Mouse (Mus musculus) lung, embryonic 14.5 days (tissue): ENCODE results near the gene Snd1. TPM values are rescaled to one million over a fixed set of nuclear protein-coding genes. Genes with fewer than 3 reads are reported as not detected.

Experiments
- ATAC-seq: fragments of 200-750 bp; cut with Nextera tagmentation; 2 replicates; pipeline ENCODE4 v1.8.0; 2017; ENCODE audit warnings: mild to moderate bottlenecking, moderate TSS enrichment, moderate library complexity; ENCODE audit not compliant: insufficient read depth
- DNase-seq: peaks from one replicate; pipeline ENCODE4 v3.0.0-alpha.2; 2015
- H3K27ac ChIP-seq: fragments of 300-500 bp; sonication (generic); 2 replicates; pipeline ENCODE4 v1.5.1; 2014; ENCODE audit warnings: low read depth, mild to moderate bottlenecking, moderate library complexity
- H3K27me3 ChIP-seq: fragments of 300-500 bp; sonication (generic); 2 replicates; pipeline ENCODE4 v1.6.1; 2014; ENCODE audit warnings: low read length, control low read depth; ENCODE audit not compliant: insufficient read depth
- H3K36me3 ChIP-seq: fragments of 300-500 bp; sonication (generic); 2 replicates; pipeline ENCODE4 v1.6.1; 2014; ENCODE audit warnings: control low read depth; ENCODE audit not compliant: insufficient read depth
- H3K4me1 ChIP-seq: fragments of 300-500 bp; sonication (generic); 2 replicates; pipeline ENCODE4 v1.6.1; 2014; ENCODE audit warnings: antibody characterized with exemption, control low read depth; ENCODE audit not compliant: insufficient read depth
- H3K4me2 ChIP-seq: fragments of 300-500 bp; sonication (generic); 2 replicates; pipeline ENCODE4 v1.6.1; 2014; ENCODE audit warnings: mild to moderate bottlenecking
- H3K4me3 ChIP-seq: fragments of 300-500 bp; sonication (generic); 2 replicates; pipeline ENCODE4 v1.5.1; 2014; ENCODE audit warnings: low read depth, low read length
- H3K9ac ChIP-seq: fragments of 300-500 bp; sonication (generic); 2 replicates; pipeline ENCODE4 v1.6.1; 2014
- H3K9me3 ChIP-seq: fragments of 300-500 bp; sonication (generic); 2 replicates; pipeline ENCODE4 v1.6.1; 2016; ENCODE audit warnings: low read depth, low read length, control low read depth
- CTCF ChIP-seq: IDR thresholded peaks from 2 replicates; pipeline ENCODE4 v1.5.1; 2016; ENCODE audit warnings: antibody characterized with exemption, low read depth
- WGBS: fragments of 180-500 bp; shearing (Covaris S2); extraction: QIAGEN DNeasy Blood & Tissue Kit; methylation state at CpG from one replicate; pipeline ENCODE4 v1.1.7; 2014; 5-methylcytosine and 5-hydroxymethylcytosine counted together
- polyA plus RNA-seq: library from polyadenylated mRNA; unstranded; fragments of >200 nt; fragmentation: Nextera tagmentation; extraction: Ambion mirVana; gene quantifications from 2 replicates; pipeline ENCODE4 v1.2.1, GENCODE M21; 2014

Gene Snd1
- polyA plus RNA-seq, 1 experiment from 2014 or later: 145 TPM

DNA sequence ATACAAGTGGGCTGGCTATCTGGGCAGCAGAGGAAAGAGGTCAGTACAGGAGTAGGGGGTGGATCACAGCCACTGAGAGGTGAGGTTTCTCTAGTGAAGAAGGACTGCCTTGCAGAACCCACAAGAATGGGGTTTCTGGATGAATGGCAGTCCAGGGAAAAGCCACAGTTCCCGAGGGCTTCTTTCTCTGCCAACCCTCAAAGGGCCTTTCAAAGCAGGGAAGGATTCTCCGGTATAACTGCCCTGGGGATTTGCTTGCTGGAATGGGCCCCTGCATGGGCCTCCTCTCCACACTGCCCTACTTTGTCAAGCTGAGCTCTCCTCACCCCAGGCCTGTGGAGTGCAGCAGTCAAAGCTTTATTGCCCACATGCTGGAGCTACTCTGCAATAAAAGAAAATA, 378.7 kb downstream of the Snd1 start:
- DNase-seq: no peak
- Histone ChIP-seq H3K9ac (no peak overlapping the region), H3K27me3 (no peaks in the 10 kb centered on the region), H3K4me3 (no peak overlapping the region), H3K4me2 (no peak overlapping the region), H3K9me3 (no peaks in the 10 kb centered on the region), H3K27ac (no peak overlapping the region), H3K4me1 (0 out of 2 replicates have a peak, but pooled peaks cover 5% of the 10 kb centered on the region), H3K36me3 (peaks cover 4% of the 10 kb centered on the region; the same call in 1 of the 2 replicates)
- ATAC-seq: no peak
- no peak for TF ChIP-seq CTCF
- WGBS: 39% methylated on average over 2 of the region's 2 CpGs

DNA sequence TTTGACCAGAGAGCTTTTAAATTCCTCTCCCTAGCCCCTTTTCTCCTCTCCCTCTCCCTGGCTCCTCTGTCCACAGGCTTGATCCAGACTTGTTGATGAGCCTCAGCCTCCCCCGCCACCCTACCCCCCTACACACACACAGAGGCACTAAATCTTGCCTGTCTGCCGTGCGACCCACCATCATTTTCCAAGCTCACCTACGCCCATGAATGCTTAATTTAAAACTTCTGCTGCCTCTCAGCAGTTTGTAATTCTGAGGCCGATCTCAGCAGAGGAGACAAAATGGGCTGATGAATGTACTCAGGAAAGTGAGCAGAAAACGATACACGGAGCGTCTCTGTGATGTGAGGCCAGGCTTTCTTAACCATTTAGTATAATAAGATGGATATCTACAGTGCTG, 379.7 kb downstream of the Snd1 start:
- Histone ChIP-seq H3K9me3 (no peaks in the 10 kb centered on the region), H3K36me3 (peaks cover 4% of the 10 kb centered on the region; the same call in 1 of the 2 replicates), H3K4me3 (no peak overlapping the region), H3K9ac (no peak overlapping the region), H3K4me1 (0 out of 2 replicates have a peak, but pooled peaks cover 5% of the 10 kb centered on the region), H3K4me2 (no peak overlapping the region), H3K27me3 (no peaks in the 10 kb centered on the region), H3K27ac (no peak overlapping the region)
- DNase-seq (no peak), ATAC-seq (no peak)
- WGBS: 64% methylated on average over 8 of the region's 8 CpGs
- TF ChIP-seq CTCF: no peak

DNA sequence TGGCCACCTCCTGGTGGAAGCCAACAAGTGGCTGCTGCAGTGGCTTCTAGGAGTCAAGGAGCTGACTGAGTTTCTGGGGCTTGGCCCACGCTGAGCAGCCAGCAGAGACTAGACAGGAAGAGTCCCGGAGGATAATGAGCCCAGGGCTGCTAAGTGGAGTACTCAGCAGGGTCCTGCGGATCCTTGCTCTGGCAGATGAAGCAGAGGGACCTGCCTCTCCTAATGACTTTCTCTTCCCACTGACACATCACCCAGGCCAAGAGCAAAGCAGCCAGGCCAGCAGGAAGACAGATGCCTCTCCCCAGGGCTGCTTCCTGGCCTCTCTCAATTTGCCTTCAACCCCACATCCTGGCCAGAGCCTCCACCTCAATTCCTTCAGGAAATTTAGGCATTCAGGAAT, 380.5 kb downstream of the Snd1 start:
- H3K9me3 ChIP-seq: no peaks in the 10 kb centered on the region
- TF ChIP-seq CTCF: no peak
- no peak overlapping the region for H3K4me2 ChIP-seq
- H3K36me3 ChIP-seq: peaks cover 4% of the 10 kb centered on the region; the same call in 1 of the 2 replicates
- DNase-seq (no peak), ATAC-seq (no peak)
- H3K9ac ChIP-seq: no peak overlapping the region
- H3K27ac ChIP-seq: no peak overlapping the region
- H3K27me3 ChIP-seq: no peaks in the 10 kb centered on the region
- 27% methylated on average over 3 of the region's 3 CpGs for WGBS
- 0 out of 2 replicates have a peak, but pooled peaks cover 5% of the 10 kb centered on the region for H3K4me1 ChIP-seq
- H3K4me3 ChIP-seq: no peak overlapping the region

DNA sequence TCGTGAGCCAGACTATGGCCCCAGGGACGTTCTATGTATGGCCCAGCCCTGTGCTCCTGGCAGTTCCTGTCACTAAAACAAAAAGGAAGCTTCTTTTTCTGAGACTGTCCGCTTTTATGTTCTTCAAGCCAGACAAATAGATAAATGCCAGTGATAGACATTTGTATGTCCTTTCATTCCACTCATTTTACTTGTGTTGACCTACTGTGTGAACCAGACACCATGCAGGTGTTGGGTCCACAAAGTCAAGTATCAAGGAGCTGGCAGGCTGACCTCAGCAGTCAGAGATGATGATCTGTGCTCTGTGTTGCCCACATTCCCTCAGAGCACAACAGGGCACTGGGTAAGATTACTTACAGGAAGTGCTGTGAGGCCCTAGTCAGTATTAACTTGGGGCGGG, 381.9 kb downstream of the Snd1 start:
- H3K36me3 ChIP-seq: no peaks in the 10 kb centered on the region; the same call in 1 of the 2 replicates
- no peak for TF ChIP-seq CTCF
- H3K9me3 ChIP-seq: no peaks in the 10 kb centered on the region
- no peak overlapping the region for H3K9ac ChIP-seq
- H3K4me1 ChIP-seq: 0 out of 2 replicates have a peak, but pooled peaks cover 5% of the 10 kb centered on the region
- H3K27ac ChIP-seq: 0 out of 2 replicates have a peak overlapping the region, but pooled peaks have one; percentile 37
- no peak overlapping the region for H3K4me3 ChIP-seq
- DNase-seq: no peak
- H3K27me3 ChIP-seq: no peaks in the 10 kb centered on the region
- 0 out of 2 replicates have a peak, but pooled peaks have one; percentile 32 for ATAC-seq
- no peak overlapping the region for H3K4me2 ChIP-seq
- 62% methylated on average over 4 of the region's 4 CpGs for WGBS

DNA sequence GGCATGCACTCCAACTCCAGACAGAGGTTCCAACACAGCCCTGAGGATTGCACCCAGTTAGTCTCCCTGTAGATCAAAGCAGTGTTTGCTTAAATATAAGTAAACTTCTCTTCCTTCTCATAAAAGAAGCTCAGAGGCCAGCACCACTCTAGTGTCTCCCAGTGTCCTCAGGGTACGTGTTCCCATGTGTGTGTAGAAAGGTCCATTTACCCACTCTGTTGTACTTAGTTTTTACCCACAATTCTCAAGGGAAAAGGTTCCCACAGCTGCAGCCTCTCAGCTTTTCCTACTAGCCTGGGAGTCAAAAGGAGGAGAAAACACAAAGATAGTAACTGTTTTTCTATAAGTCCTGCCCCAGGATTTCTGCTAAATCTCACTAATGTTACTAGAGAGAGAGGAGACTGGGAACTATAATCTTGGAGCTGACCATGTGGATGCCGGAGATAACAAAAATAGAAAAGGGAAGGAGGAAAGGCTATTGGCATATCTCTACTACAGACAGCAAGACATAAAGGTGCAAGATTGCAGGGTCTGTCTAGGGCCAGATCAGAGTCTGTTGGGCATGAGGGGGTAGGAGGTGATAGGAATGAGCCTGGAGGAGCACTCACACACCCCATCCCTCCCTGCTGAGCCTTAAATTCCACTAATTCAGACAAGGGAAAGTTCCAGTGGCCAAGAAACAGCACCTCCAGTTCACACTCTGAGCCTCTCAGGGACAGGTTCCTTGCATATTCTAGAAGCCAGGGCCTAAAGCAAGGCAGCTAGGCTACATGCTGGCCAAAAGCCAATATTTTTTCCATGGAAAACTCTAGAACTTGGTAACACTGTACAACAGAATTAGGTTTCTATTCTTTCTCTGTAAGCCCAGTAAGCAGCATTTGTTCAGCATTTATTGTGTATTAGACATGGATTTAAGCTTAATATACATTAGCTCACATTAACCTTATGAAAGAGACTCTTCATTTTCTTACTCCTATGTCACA, 382.6 kb downstream of the Snd1 start:
- TF ChIP-seq CTCF: no peak
- Histone ChIP-seq H3K4me2 (no peak overlapping the region), H3K27me3 (no peaks in the 10 kb centered on the region), H3K9ac (no peak overlapping the region), H3K27ac (peak overlapping the region; percentile 37; the same call in 1 of the 2 replicates), H3K9me3 (no peaks in the 10 kb centered on the region), H3K36me3 (no peaks in the 10 kb centered on the region; the same call in 1 of the 2 replicates), H3K4me1 (0 out of 2 replicates have a peak, but pooled peaks cover 3% of the 10 kb centered on the region), H3K4me3 (no peak overlapping the region)
- WGBS: 55% methylated on average over 2 of the region's 2 CpGs
- ATAC-seq (no peak), DNase-seq (peak; percentile 62)

DNA sequence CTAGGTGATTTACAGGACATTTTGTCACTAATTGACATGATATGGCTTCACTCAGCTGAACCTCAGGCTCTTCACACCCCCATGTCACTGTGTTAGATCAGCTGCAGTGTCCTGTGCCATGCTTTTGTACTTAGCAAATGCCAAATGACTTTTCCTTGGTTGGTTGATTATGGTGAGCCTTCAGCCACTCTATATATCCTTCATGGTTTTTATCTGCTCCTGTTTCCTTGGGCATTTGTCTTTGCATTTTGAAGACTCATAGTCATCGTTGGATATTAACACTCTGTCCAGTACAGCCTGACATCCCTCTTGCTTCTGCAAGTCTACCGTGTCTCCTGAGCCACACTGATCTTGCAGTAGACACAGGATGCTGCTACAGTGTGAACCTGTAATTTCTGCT, 384.2 kb downstream of the Snd1 start:
- Histone ChIP-seq H3K4me3 (no peak overlapping the region), H3K4me1 (no peaks in the 10 kb centered on the region), H3K27ac (no peak overlapping the region), H3K9ac (no peak overlapping the region), H3K4me2 (no peak overlapping the region), H3K9me3 (no peaks in the 10 kb centered on the region), H3K36me3 (no peaks in the 10 kb centered on the region; the same call in 1 of the 2 replicates), H3K27me3 (no peaks in the 10 kb centered on the region)
- DNase-seq (no peak), ATAC-seq (no peak)
- no peak for TF ChIP-seq CTCF
- WGBS: 83% methylated on average over 2 of the region's 2 CpGs

DNA sequence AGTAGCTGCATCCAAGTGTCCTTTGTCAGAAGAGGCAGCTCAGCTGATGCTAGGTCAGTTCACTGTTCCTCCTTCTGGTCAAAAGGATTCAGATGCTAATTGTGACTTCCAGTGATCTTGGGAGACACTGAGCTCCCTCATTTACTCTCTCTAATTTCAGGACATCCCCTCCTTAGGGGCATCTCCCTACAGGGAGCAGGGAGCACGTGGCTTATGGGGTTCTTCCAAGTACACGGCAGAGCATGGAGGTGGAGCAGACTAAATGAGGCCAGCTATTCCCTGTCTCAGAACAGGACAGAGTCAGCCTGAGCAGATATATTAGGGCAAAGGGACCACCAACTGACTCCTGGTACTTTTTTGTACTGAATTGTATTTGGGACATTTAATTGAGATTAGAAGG, 385.5 kb downstream of the Snd1 start:
- no peak overlapping the region for H3K27ac ChIP-seq
- no peaks in the 10 kb centered on the region for H3K4me1 ChIP-seq
- no peaks in the 10 kb centered on the region for H3K36me3 ChIP-seq
- H3K4me2 ChIP-seq: no peak overlapping the region
- no peak overlapping the region for H3K4me3 ChIP-seq
- no peaks in the 10 kb centered on the region for H3K9me3 ChIP-seq
- DNase-seq (no peak), ATAC-seq (no peak)
- WGBS: 71% methylated on average over 2 of the region's 2 CpGs
- no peaks in the 10 kb centered on the region for H3K27me3 ChIP-seq
- no peak overlapping the region for H3K9ac ChIP-seq
- no peak for TF ChIP-seq CTCF
